Mouse (Mus musculus) kidney, postnatal 4 days (tissue): ENCODE results near the gene Gm20503.

ENCODE experiments used
- DNase-seq, 2 experiments: peaks; one replicate each; pipeline ENCODE4 v3.0.0; 2021; ENCODE audit warnings: mixed read lengths in 2 of 2

The Gm20503 gene

GRCm38 (mm10) chr4:59002948-59003805 lies at the start of gene Gm20503:
Gm20503 (plus strand) TSS chr4:59003210.
- peak; percentile 92 to 96 for DNase-seq

GRCm38 (mm10) chr4:58961719-58962118 lies 41.3 kb upstream of the Gm20503 start:
- DNase-seq = no peak

GRCm38 (mm10) chr4:58963271-58963670 lies 39.7 kb upstream of the Gm20503 start:
- DNase-seq = no peak

- DNase-seq = no peak
These were observed 37.9 kb upstream of the Gm20503 start for GRCm38 (mm10) chr4:58965136-58965535.

GRCm38 (mm10) chr4:58970678-58971077 lies 32.3 kb upstream of the Gm20503 start:
- DNase-seq = no peak

- DNase-seq = no peak
These were observed 27.3 kb upstream of the Gm20503 start for GRCm38 (mm10) chr4:58975711-58976110.

- DNase-seq = no peak
These were observed 21.6 kb upstream of the Gm20503 start for GRCm38 (mm10) chr4:58981421-58981820.

GRCm38 (mm10) chr4:58982806-58983205 lies 20.2 kb upstream of the Gm20503 start:
- no peak for DNase-seq

GRCm38 (mm10) chr4:58985157-58985648 lies 17.8 kb upstream of the Gm20503 start:
- peak; percentile 89 to 90 for DNase-seq

- DNase-seq = peak; percentile 88 to 93
These were observed 16.3 kb upstream of the Gm20503 start, which contains the start of gene Ptgr1 for GRCm38 (mm10) chr4:58986540-58987190. Ptgr1 (minus strand) TSS chr4:58987119.

- DNase-seq = no peak
These were observed 13.6 kb upstream of the Gm20503 start for GRCm38 (mm10) chr4:58989303-58989898.

GRCm38 (mm10) chr4:58990609-58991434 lies 12.2 kb upstream of the Gm20503 start:
- DNase-seq = no peak

GRCm38 (mm10) chr4:58992195-58992594 lies 10.8 kb upstream of the Gm20503 start:
- no peak for DNase-seq

GRCm38 (mm10) chr4:58994762-58995161 lies 8.2 kb upstream of the Gm20503 start, which contains the start of gene Dnajc25:
Dnajc25 (plus strand) TSS chr4:58995062.
- no peak for DNase-seq

GRCm38 (mm10) chr4:58995251-58995693 lies 7.7 kb upstream of the Gm20503 start:
- peak; percentile 42 to 60 for DNase-seq

GRCm38 (mm10) chr4:58997081-58997480 lies 5.9 kb upstream of the Gm20503 start:
- DNase-seq = peak; percentile 45 to 69

GRCm38 (mm10) chr4:58998688-58999087 lies 4.3 kb upstream of the Gm20503 start:
- DNase-seq = no peak

GRCm38 (mm10) chr4:58999686-59000085 lies 3.3 kb upstream of the Gm20503 start:
- peak; percentile 85 to 87 for DNase-seq

- peak; percentile 19 to 48 for DNase-seq
These were observed 2.4 kb upstream of the Gm20503 start for GRCm38 (mm10) chr4:59000614-59001013.

GRCm38 (mm10) chr4:59003806-59004200 lies 793 bp downstream of the Gm20503 start:
- no peak for DNase-seq

GRCm38 (mm10) chr4:59006211-59006610 lies 3.2 kb downstream of the Gm20503 start:
- DNase-seq = no peak

- DNase-seq = no peak
These were observed 4.0 kb downstream of the Gm20503 start for GRCm38 (mm10) chr4:59007016-59007415.
